Mouse (Mus musculus) erythroblast, embryonic 14.5 days (primary cell): ENCODE data around the gene Ankrd39. TPM values are rescaled to one million over a fixed set of nuclear protein-coding genes. Genes with fewer than 3 reads are reported as not detected.

Source experiments
- H3K27me3 ChIP-seq: 2 replicates; pipeline ENCODE4 v1.6.1; 2012; ENCODE audit warnings: inconsistent platforms; ENCODE audit not compliant: control insufficient read depth
- H3K36me3 ChIP-seq: 2 replicates; pipeline ENCODE4 v1.6.1; 2012; ENCODE audit warnings: mild to moderate bottlenecking, inconsistent platforms; ENCODE audit not compliant: control insufficient read depth
- H3K4me1 ChIP-seq: 2 replicates; pipeline ENCODE4 v1.6.1; 2012; ENCODE audit warnings: inconsistent platforms; ENCODE audit not compliant: control insufficient read depth
- H3K4me3 ChIP-seq: replicated peaks from 2 replicates; pipeline ENCODE3; 2012; ENCODE audit warnings: moderate library complexity, mild to moderate bottlenecking, inconsistent platforms
- H3K9me3 ChIP-seq: 2 replicates; pipeline ENCODE4 v1.6.1; 2012; ENCODE audit warnings: low read length, inconsistent platforms, mixed read lengths; ENCODE audit not compliant: control insufficient read depth
- GATA1 ChIP-seq: IDR thresholded peaks from 2 replicates; pipeline ENCODE4 v1.6.1; 2012; ENCODE audit warnings: low read length, inconsistent platforms, mixed read lengths
- TAL1 ChIP-seq: IDR thresholded peaks from 3 replicates; pipeline ENCODE4 v1.6.1; 2012; ENCODE audit warnings: low read length, inconsistent platforms, mixed read lengths
- polyA plus RNA-seq: library from polyadenylated mRNA; stranded (reverse); fragments of >175 nt; gene quantifications from 2 replicates; pipeline ENCODE4 v1.2.3, GENCODE M21; 2012

Gene Ankrd39
- polyA plus RNA-seq, 1 experiment = 0.45 TPM

GRCm38 (mm10) chr1:36512966-36513280 lies 34.3 kb downstream of the Ankrd39 start:
- peaks cover 32% of the 10 kb centered on the region for H3K36me3 ChIP-seq
- no peaks in the 10 kb centered on the region for H3K9me3 ChIP-seq
- peak overlapping the region; percentile 88 for H3K4me3 ChIP-seq
- peaks cover 33% of the 10 kb centered on the region for H3K4me1 ChIP-seq
- no peak for TF ChIP-seq TAL1
- H3K27me3 ChIP-seq = no peaks in the 10 kb centered on the region

DNA sequence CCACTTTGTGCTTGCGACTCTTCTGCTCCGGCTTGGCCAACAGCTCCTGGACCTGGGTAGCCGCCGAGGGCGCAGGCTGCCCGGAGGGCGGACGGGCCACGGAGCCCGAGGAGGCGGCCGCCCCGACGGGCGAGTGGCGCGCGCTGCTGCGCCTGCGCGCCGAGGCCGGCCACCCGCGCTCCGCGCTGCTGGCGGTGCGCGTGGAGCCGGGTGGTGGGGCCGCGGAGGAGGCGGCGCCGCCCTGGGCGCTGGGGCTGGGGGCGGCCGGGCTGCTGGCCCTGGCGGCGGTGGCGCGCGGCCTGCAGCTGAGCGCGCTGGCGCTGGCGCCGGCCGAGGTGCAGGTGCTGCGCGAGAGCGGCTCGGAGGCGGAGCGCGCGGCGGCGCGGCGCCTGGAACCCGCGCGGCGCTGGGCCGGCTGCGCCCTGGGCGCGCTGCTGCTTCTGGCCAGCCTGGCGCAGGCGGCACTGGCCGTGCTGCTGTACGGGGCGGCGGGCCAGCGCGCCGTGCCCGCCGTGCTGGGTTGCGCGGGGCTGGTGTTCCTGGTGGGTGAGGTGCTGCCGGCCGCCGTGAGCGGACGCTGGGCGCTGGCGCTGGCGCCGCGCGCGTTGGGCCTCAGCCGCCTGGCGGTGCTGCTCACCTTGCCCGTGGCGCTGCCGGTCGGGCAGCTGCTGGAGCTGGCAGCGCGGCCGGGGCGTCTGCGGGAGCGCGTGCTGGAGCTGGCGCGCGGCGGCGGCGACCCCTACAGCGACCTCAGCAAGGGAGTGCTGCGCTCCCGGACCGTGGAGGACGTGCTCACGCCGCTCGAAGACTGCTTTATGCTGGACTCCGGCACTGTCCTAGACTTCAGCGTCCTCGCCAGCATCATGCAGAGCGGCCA lies 34.9 kb downstream of the Ankrd39 start:
- H3K4me1 ChIP-seq = peaks cover 33% of the 10 kb centered on the region
- H3K36me3 ChIP-seq = peaks cover 30% of the 10 kb centered on the region
- no peaks in the 10 kb centered on the region for H3K27me3 ChIP-seq
- peak overlapping the region; percentile 88 for H3K4me3 ChIP-seq
- TF ChIP-seq GATA1 (no peak), TAL1 (no peak)
- H3K9me3 ChIP-seq = no peaks in the 10 kb centered on the region

- no peaks in the 10 kb centered on the region for H3K27me3 ChIP-seq
Observed at GRCm38 (mm10) chr1:36511289-36512021, 35.8 kb downstream of the Ankrd39 start, which contains the start of gene Cnnm3. Gene Cnnm3 (plus strand): TSS chr1:36511867.

GRCm38 (mm10) chr1:36508238-36508637 lies 39.0 kb downstream of the Ankrd39 start:
- H3K4me3 ChIP-seq = no peak overlapping the region
- peaks cover 2% of the 10 kb centered on the region for H3K36me3 ChIP-seq
- H3K9me3 ChIP-seq = no peaks in the 10 kb centered on the region
- TF ChIP-seq TAL1 = no peak
- no peak for TF ChIP-seq GATA1
- H3K4me1 ChIP-seq = peaks cover 15% of the 10 kb centered on the region
- no peaks in the 10 kb centered on the region for H3K27me3 ChIP-seq

More at GRCm38 (mm10) chr1:36511289-36512021, 35.8 kb downstream of the Ankrd39 start, which contains the start of gene Cnnm3:
- Histone ChIP-seq H3K4me1 (peaks cover 33% of the 10 kb centered on the region), H3K36me3 (peaks cover 23% of the 10 kb centered on the region), H3K4me3 (peak within 1 kb of the TSS; percentile 88), H3K9me3 (no peaks in the 10 kb centered on the region)
- no peak for TF ChIP-seq GATA1
- TF ChIP-seq TAL1 = no peak

- H3K27me3 ChIP-seq = no peaks in the 10 kb centered on the region
- no peaks in the 10 kb centered on the region for H3K9me3 ChIP-seq
- no peak for TF ChIP-seq GATA1
- H3K4me3 ChIP-seq = no peak overlapping the region
- no peaks in the 10 kb centered on the region; the same call in 1 of the 2 replicates for H3K4me1 ChIP-seq
- H3K36me3 ChIP-seq = peaks cover 9% of the 10 kb centered on the region
Observed at GRCm38 (mm10) chr1:36501261-36501660, 46.0 kb downstream of the Ankrd39 start.

DNA sequence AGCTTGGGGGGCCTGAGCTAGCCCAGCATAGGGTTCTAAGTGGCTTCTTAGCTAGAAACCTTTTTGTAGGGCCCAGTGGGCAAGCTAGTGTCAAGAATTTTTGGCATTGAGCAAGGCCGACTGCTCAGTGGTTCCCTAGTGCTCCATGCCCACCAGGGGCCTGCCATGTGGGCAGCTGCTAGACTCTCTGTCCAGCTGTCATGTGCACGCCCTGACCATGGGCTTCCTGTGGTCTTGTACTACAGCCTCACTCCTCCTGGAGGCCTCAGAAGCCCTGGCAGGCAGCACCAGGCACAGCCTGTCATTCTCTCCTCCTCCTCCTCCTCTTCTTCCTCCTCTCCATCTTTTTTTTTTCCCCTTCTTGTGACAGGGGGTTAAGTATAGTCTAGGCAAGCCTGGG lies 49.9 kb downstream of the Ankrd39 start:
- H3K27me3 ChIP-seq = no peaks in the 10 kb centered on the region
- H3K4me3 ChIP-seq = no peak overlapping the region
- H3K9me3 ChIP-seq = peaks cover 2% of the 10 kb centered on the region; the same call in 1 of the 2 replicates
- peaks cover 9% of the 10 kb centered on the region for H3K36me3 ChIP-seq
- no peak for TF ChIP-seq GATA1
- TF ChIP-seq TAL1 = no peak
- H3K4me1 ChIP-seq = no peaks in the 10 kb centered on the region; the same call in 1 of the 2 replicates

DNA sequence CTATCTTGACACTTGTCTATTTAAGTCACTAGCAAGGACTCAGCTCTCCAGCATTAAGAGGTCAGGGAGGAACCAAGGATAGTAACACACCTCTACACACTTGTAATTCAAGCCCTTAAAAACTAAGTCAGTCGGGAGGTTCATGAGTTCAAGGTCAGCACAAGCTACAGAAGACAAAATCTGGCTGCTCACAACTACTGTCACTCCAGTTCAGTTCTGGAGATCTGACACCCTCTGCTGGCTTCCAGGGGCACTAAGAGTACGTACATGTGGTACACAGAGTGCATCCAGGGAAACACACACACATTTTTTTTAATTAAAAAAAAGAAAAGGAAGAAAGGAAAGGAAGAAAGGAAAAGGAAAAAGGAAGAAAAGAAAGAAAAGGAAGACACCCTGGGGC lies 50.5 kb downstream of the Ankrd39 start:
- Histone ChIP-seq H3K27me3 (no peaks in the 10 kb centered on the region), H3K36me3 (peaks cover 9% of the 10 kb centered on the region), H3K4me3 (no peak overlapping the region), H3K9me3 (peaks cover 2% of the 10 kb centered on the region; the same call in 1 of the 2 replicates), H3K4me1 (no peaks in the 10 kb centered on the region; the same call in 1 of the 2 replicates)
- TF ChIP-seq TAL1 (no peak), GATA1 (no peak)

GRCm38 (mm10) chr1:36493299-36493698 lies 53.9 kb downstream of the Ankrd39 start:
- H3K36me3 ChIP-seq = no peaks in the 10 kb centered on the region
- H3K27me3 ChIP-seq = no peaks in the 10 kb centered on the region

DNA sequence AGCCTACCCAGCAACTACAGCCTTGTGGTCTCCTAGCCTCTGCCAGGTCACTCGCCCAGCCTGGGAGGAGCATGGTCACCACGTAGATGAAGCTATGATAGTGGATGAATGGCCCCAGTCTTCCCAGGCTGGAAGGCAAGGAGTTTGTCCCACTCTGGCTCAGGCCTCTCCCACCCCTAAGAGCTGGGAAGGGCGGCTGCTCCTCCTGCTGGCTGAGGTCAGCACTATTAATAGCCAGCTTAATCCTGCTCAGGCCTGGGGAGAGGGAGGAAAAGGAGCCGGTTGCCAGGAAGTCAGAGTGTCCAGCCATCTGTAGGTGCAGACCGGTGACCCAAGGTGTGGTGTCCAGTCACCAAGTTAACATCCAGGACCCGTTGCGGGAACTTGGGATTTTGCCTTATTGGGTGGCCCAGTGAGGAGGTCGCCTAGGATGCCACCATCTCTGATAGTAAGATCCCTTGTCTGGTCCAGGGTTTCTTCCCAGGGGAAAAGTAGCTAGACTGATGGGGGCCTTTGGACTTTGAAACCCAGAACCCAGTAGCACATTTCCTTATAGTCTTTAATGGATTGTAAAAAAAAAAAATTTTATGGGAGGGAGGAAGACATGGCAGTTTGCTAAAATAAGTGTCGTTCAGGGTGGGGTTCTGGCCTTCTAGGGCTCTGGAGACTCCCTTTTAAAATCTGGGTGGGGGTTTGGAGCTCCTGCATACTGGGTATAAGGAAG lies 54.7 kb downstream of the Ankrd39 start:
- H3K4me3 ChIP-seq = no peak overlapping the region
- peaks cover 2% of the 10 kb centered on the region; the same call in 1 of the 2 replicates for H3K9me3 ChIP-seq
- H3K27me3 ChIP-seq = no peaks in the 10 kb centered on the region
- no peaks in the 10 kb centered on the region for H3K4me1 ChIP-seq
- TF ChIP-seq TAL1 (no peak), GATA1 (no peak)
- no peaks in the 10 kb centered on the region for H3K36me3 ChIP-seq

More at GRCm38 (mm10) chr1:36493299-36493698, 53.9 kb downstream of the Ankrd39 start:
- H3K9me3 ChIP-seq = peaks cover 2% of the 10 kb centered on the region; the same call in 1 of the 2 replicates
- TF ChIP-seq GATA1 (no peak), TAL1 (no peak)
- H3K4me1 ChIP-seq = no peaks in the 10 kb centered on the region
- no peak overlapping the region for H3K4me3 ChIP-seq
